Mouse (Mus musculus): ENCODE measurements around the gene Prrt4. TPM values are rescaled to one million over a fixed set of nuclear protein-coding genes. Genes with fewer than 3 reads are reported as not detected.
"Not testable (repeated sequence)": the region's sequence is repeated elsewhere in the genome, so short reads cannot be mapped to it uniquely, and the experiment has no call there.

The Prrt4 gene
- 0.07 and 0.12 TPM in 2 replicates for polyA plus RNA-seq (2016; fragmentation: Nextera tagmentation; extraction: Ambion mirVana)

DNA sequence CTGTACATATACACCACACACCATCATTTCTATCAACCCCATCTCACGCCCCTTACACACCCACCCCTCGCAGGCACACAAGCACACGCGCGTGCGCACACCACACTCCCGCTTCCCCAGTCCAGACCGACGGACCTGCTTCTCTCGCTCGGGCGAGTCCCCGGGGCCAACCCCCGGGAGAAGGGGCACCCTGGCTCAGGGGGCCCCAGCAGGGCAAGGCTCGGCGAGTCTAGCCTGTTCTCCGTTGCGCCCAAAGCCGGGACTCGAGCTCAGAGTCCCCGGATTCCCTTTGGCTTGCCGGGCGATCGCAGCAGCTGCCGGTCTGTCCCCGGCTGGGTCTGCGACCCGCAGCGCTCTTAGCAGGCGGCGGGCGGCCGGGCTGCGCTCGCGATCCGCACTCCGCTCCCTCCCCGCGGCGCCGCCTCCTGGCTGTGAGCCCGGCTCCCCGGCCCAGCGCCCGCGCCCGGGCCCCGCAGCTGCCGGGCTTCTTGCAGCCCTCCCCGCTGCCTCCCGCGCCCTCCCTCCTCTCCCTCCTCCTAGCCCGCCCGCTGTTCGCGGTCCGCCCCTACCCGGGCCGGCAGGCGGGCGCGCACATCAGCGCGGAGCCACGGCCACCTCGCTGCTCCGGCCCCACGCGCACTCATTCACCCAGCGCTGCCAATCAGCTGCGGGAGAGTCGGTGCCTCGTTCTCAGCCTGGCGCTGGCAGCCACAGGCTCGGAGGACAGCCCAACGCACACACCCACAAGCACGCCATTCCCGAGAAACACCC lies at the start of gene Prrt4:
Prrt4 (minus strand) TSS at position 697 of the 771 bp plus-strand sequence.
- Histone ChIP-seq H3K4me1 (peaks cover 7% of the 10 kb centered on the region), H3K9me3 (replicated peaks) (no peaks in the 10 kb centered on the region), H3K27ac (no peak within 1 kb of the TSS), H3K36me3 (no peaks in the 10 kb centered on the region), H3K4me2 (peak within 1 kb of the TSS; percentile 75), H3K9ac (no peak within 1 kb of the TSS), H3K27me3 (replicated peaks) (peaks cover 94% of the 10 kb centered on the region), H3K4me3 (peak within 1 kb of the TSS; percentile 55)
- under 1% methylated on average over 76 of the region's 79 CpGs for WGBS (ENCODE audit: insufficient replicate concordance)
- ATAC-seq = 0 out of 2 replicates have a peak, but pooled peaks have one; percentile 24

DNA sequence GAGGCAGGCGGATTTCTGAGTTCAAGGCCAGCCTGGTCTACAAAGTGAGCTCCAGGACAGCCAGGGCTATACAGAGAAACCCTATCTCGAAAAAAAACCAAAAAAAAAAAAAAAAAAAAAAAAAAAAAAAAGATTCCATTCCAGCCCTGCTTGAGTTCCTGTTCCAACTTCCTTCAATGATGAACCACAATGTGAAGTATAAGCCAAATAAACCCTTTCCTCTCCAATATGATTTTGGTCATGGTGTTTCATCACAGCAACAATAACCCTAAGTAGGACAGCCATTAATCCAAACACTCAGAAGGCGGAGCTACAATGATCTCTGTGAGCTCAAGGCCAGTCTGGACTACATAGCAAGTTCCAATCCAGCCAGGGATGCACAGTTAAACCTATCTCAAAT lies 38.3 kb upstream of the Prrt4 start:
- H3K9me3 ChIP-seq (replicated peaks); H3K4me3 ChIP-seq; H3K9ac ChIP-seq; H3K4me2 ChIP-seq; ATAC-seq; H3K36me3 ChIP-seq; H3K27ac ChIP-seq: not testable (repeated sequence)
- Histone ChIP-seq H3K4me1 (peaks cover 23% of the 10 kb centered on the region), H3K27me3 (replicated peaks) (peaks cover 48% of the 10 kb centered on the region)
- 58% methylated on average over 3 of the region's 3 CpGs for WGBS (ENCODE audit: insufficient replicate concordance)

DNA sequence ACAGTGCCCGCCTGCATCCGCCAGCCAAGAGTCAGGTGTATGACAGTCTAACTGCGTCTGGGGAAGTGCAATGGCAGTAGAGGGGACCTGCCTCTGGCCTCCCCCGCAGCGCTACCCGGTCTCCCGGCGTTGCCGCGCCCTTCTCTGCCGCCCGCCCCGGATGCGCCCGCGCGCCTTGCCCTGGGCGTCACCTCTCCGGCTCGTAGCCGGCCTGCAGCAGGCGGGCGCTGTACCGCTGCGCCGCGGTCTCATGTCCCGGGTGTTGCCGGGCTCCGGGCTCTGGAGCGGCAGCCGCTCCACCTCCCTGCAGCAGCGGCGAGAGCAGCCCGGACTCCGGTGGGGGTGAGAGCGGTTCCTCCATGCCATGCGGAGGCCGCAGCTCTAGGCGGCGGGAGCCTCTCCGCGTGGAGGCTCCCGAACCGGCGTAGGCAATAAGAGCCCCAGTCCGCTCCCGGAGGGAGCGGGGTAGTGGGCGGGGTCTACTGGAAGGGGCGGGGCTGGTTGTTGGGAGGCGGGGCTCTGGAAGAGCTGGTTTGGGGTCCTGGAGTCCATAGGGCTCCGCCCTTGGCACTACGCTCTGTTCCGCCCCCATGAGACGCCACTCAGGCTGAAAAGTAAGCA lies 36.6 kb upstream of the Prrt4 start, which contains the start of gene Impdh1:
Impdh1 (minus strand) TSS at position 484 of the 621 bp plus-strand sequence.
- Histone ChIP-seq H3K36me3 (no peaks in the 10 kb centered on the region), H3K4me2 (peak within 1 kb of the TSS; percentile 94), H3K4me3 (peak within 1 kb of the TSS; percentile 63), H3K9me3 (replicated peaks) (no peaks in the 10 kb centered on the region), H3K4me1 (peaks cover 39% of the 10 kb centered on the region), H3K9ac (peak within 1 kb of the TSS; percentile 61), H3K27ac (peak within 1 kb of the TSS; percentile 41; the same call in 1 of the 2 replicates), H3K27me3 (replicated peaks) (peaks cover 57% of the 10 kb centered on the region)
- ATAC-seq = peak; percentile 81
- WGBS (ENCODE audit: insufficient replicate concordance) = under 1% methylated on average over 56 of the region's 56 CpGs

DNA sequence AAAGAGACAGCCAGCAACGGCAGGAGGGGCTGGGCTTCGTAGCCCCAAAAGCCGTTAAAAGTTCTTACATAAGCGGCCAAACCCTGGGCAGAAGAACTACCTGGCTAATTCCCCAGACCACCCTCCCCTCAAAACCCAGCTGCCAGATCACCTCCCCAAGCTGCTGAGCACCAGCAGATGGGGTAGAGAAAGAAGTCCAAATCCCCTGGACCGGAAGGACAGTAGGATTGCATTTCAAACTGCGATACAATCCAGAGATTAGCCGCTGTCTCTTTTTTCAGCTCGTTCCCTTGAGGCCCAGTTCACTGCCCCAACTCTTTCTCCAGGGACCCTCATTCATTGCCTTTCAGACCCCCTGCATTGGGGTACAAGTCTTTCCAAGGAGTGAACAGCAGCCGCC lies 35.8 kb upstream of the Prrt4 start:
- no peaks in the 10 kb centered on the region for H3K9me3 ChIP-seq (replicated peaks)
- no peak overlapping the region for H3K27ac ChIP-seq
- H3K27me3 ChIP-seq (replicated peaks) = peaks cover 58% of the 10 kb centered on the region
- H3K9ac ChIP-seq = no peak overlapping the region; the same call in 1 of the 2 replicates
- 18% methylated on average over 9 of the region's 9 CpGs for WGBS (ENCODE audit: insufficient replicate concordance)
- ATAC-seq = no peak
- peak overlapping the region; percentile 63 for H3K4me3 ChIP-seq
- H3K4me2 ChIP-seq = peak overlapping the region; percentile 94
- H3K36me3 ChIP-seq = no peaks in the 10 kb centered on the region
- peaks cover 40% of the 10 kb centered on the region for H3K4me1 ChIP-seq

DNA sequence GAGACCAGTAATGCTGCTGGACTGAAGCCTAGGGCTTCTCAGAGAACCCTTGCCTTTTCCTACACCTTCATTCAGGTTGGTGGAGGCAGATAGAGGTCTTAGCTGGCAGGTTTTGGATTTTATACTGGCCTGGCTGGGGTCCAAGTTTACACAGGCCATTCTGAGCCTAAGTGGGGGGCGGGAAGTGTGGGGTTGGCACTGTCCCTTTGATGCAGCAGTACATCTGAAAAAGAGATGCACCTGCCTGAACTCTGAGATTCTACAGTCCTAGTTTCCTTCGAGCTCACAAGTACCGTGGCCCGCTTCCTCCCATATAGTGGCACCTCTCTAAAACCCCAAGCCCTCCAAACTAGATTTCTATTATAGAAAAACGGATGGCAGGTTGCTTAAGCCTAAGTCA lies 35.4 kb upstream of the Prrt4 start:
- H3K4me3 ChIP-seq = no peak overlapping the region

DNA sequence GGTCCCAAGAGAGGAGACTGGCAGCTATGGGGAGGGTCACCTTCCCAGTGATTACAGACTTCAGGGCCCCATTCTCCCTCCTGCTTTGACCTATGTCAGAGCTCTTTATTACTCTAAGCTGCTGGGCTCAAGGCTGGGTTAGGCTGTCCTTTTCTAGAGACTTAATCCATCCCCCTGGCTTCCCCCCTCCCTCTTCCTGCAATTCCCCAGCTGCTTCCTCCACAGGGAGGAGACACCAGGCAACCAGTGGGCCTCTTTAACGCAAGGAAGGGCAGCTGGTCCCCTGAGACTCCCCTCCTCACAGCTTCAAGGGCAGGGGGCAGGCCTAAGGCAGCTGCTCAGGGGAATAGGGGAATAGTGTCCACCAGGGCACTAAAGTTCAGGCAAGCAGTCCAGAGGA lies 34.9 kb upstream of the Prrt4 start:
- Histone ChIP-seq H3K4me1 (peaks cover 40% of the 10 kb centered on the region), H3K9ac (no peak overlapping the region), H3K9me3 (replicated peaks) (no peaks in the 10 kb centered on the region), H3K4me3 (no peak overlapping the region), H3K27ac (no peak overlapping the region), H3K36me3 (no peaks in the 10 kb centered on the region), H3K4me2 (no peak overlapping the region), H3K27me3 (replicated peaks) (peaks cover 58% of the 10 kb centered on the region)
- WGBS (ENCODE audit: insufficient replicate concordance) = 24% methylated on average over 1 of the region's 1 CpGs
- ATAC-seq = no peak

More for the DNA sequence above, 35.4 kb upstream of the Prrt4 start:
- 60% methylated on average over 5 of the region's 5 CpGs for WGBS (ENCODE audit: insufficient replicate concordance)
- H3K4me2 ChIP-seq = peak overlapping the region; percentile 94
- ATAC-seq = no peak
- H3K27ac ChIP-seq = no peak overlapping the region
- no peak overlapping the region for H3K9ac ChIP-seq
- no peaks in the 10 kb centered on the region for H3K36me3 ChIP-seq
- peaks cover 58% of the 10 kb centered on the region for H3K27me3 ChIP-seq (replicated peaks)
- H3K9me3 ChIP-seq (replicated peaks) = no peaks in the 10 kb centered on the region
- H3K4me1 ChIP-seq = peaks cover 40% of the 10 kb centered on the region

DNA sequence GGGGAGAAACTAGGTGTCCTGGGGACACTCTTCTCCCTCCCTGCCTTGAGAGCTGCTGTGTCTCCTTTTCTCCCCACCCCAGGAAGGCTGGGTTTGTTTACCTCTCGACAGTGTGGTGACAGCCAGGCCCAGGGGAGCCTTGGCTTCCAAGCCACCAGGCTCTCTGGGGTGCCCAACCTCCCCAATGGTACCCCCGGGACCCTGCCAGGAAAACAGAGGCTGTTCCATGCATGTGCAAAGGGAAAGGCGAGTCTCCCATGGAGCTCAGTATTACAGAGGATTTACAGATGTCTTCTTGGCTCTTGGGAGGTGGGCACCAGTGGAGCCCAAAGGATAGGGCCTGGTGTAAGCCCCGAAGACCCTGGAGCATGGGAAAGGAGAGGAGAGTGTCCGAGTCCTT lies 34.1 kb upstream of the Prrt4 start:
- H3K27me3 ChIP-seq (replicated peaks) = peaks cover 58% of the 10 kb centered on the region
- WGBS (ENCODE audit: insufficient replicate concordance) = 67% methylated on average over 5 of the region's 5 CpGs
- no peak for ATAC-seq
- H3K36me3 ChIP-seq = no peaks in the 10 kb centered on the region
- H3K9me3 ChIP-seq (replicated peaks) = no peaks in the 10 kb centered on the region
- H3K4me1 ChIP-seq = peaks cover 40% of the 10 kb centered on the region
- no peak overlapping the region for H3K4me2 ChIP-seq
- H3K4me3 ChIP-seq = no peak overlapping the region
- no peak overlapping the region for H3K9ac ChIP-seq
- no peak overlapping the region for H3K27ac ChIP-seq

DNA sequence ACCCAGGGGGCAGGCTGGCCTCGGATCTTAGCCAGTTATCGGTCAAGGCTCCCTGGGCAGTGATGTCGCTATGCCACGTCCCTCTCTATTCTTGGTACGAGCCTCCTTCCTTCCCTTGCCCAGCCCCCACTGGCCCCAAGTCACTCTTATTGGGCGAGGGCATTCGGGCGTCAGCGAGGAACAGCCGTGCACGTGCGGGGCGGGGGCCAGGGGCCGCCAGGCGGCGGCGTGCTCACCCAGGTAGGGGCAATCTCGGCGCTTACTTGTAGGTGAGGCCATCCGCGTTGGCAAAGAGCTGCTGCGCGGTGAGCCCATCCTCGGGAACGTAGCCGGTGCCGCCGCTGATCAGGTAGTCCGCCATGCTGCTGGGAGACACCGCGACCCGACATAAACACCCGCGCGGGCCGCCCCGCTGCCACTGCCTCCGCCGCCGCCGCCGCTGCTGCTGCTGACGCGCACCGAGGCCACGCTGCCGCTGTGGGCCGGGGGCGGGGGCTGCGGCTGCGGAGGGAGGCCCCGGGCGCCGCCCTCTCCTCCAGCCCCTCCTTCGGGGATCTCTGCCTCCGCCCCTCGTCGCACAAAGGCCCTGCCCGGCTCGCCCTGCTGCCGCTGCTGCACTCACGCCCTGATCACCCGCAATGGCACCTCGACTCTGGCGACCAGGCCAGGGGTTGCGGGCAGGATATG lies 32.6 kb upstream of the Prrt4 start:
- WGBS (ENCODE audit: insufficient replicate concordance) = 1% methylated on average over 66 of the region's 66 CpGs
- no peaks in the 10 kb centered on the region for H3K36me3 ChIP-seq
- ATAC-seq = peak; percentile 74
- peaks cover 40% of the 10 kb centered on the region for H3K4me1 ChIP-seq
- H3K9me3 ChIP-seq (replicated peaks) = no peaks in the 10 kb centered on the region
- H3K27me3 ChIP-seq (replicated peaks) = peaks cover 58% of the 10 kb centered on the region
- peak overlapping the region; percentile 95 for H3K4me2 ChIP-seq
- peak overlapping the region; percentile 69 for H3K9ac ChIP-seq
- peak overlapping the region; percentile 64 for H3K4me3 ChIP-seq
- peak overlapping the region; percentile 6; the same call in 1 of the 2 replicates for H3K27ac ChIP-seq

DNA sequence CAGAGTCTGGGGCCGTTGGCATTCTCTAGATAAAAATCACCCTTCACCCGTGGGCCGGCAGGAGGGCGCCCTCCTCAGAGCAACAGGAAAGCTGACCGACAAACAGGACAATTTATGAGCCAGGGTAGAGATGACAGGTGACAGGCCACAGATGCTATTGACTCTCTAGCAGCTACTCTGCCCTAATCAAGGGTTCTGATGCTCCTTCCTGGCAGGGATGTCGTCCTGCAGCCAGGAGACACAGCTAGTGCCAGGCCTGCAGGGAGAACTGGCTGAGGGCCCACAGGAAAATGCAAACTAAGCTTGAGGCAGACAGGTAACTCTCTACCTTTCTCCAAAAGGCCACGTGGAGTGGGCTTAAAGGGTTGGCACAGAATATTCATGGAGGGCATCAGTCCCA lies 31.8 kb upstream of the Prrt4 start:
- Histone ChIP-seq H3K4me3 (peak overlapping the region; percentile 64), H3K4me2 (peak overlapping the region; percentile 95), H3K36me3 (peaks cover 2% of the 10 kb centered on the region; the same call in 1 of the 2 replicates), H3K27me3 (replicated peaks) (peaks cover 52% of the 10 kb centered on the region), H3K9me3 (replicated peaks) (no peaks in the 10 kb centered on the region), H3K4me1 (peaks cover 34% of the 10 kb centered on the region), H3K9ac (0 out of 2 replicates have a peak overlapping the region, but pooled peaks have one; percentile 69), H3K27ac (no peak overlapping the region)
- ATAC-seq = no peak
- WGBS (ENCODE audit: insufficient replicate concordance) = 19% methylated on average over 7 of the region's 7 CpGs

DNA sequence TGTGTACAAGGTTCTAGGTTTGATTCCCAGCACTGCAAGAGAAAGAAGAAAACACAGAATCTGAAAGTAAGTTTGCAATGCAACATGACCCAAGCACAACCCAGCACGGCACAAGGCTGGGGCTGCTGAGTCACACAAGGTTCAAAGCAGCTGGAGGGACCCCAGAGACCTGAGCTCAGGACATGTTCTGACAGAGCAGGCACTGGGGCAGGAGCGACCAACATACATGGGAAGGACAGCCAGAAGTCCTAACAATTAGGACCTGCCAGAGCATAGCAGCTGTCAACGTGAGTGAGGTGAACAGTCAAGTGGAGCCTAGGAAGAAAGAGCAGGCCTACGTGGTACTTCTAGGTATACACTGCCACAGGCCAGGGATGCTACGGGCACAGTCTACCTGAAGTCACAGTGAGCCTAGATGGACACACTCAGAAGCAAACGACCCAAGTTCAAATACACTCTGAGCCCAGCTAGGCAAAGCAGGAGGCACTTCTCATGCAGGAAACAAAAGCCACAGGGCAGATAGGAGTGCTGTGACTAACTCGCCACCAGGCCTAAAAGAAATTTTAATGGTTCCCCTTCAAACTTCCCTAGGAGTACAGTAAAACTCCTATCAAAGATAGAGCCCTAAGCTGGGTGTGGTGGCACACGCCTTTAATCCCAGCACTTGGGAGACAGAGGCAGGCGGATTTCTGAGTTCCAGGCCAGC lies 31.0 kb upstream of the Prrt4 start:
- no peak for ATAC-seq

DNA sequence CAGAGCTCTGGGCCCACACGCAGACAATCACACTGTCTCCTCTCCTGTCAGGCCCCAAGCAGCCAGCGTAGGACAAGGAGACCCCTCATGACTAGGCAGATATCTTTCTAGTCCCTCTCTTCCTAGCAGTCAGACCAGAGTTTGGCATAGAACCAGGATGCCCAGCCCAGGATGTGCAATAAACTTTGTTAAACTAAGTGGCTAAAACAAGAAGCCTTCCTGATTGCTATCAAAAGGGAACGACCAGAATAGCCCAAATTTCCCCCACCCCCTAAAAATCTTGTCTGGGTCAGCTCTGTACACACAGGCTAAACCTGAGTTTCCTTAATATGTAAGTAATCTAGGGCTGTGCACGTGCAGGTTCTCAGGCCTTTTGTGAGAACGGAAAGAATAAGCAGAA lies 28.8 kb upstream of the Prrt4 start:
- Histone ChIP-seq H3K9me3 (replicated peaks) (no peaks in the 10 kb centered on the region), H3K27me3 (replicated peaks) (peaks cover 22% of the 10 kb centered on the region), H3K27ac (no peak overlapping the region), H3K4me1 (peaks cover 17% of the 10 kb centered on the region), H3K4me3 (no peak overlapping the region), H3K36me3 (peaks cover 16% of the 10 kb centered on the region), H3K4me2 (no peak overlapping the region), H3K9ac (no peak overlapping the region)
- 60% methylated on average over 5 of the region's 5 CpGs for WGBS (ENCODE audit: insufficient replicate concordance)
- no peak for ATAC-seq

More for the DNA sequence above, 31.0 kb upstream of the Prrt4 start:
- no peak overlapping the region for H3K9ac ChIP-seq
- H3K9me3 ChIP-seq (replicated peaks) = no peaks in the 10 kb centered on the region
- H3K27ac ChIP-seq = no peak overlapping the region
- H3K27me3 ChIP-seq (replicated peaks) = peaks cover 44% of the 10 kb centered on the region
- H3K4me3 ChIP-seq = no peak overlapping the region
- H3K4me1 ChIP-seq = peaks cover 31% of the 10 kb centered on the region
- H3K4me2 ChIP-seq = no peak overlapping the region
- 57% methylated on average over 9 of the region's 9 CpGs for WGBS (ENCODE audit: insufficient replicate concordance)
- peaks cover 7% of the 10 kb centered on the region; the same call in 1 of the 2 replicates for H3K36me3 ChIP-seq
